Mouse (Mus musculus) splenic B cell, adult 2 months (primary cell): Measurements from ENCODE around the gene Wsb1.

ENCODE experiments used
- DNase-seq: peaks from one replicate; pipeline ENCODE4 v3.0.0-alpha.2; 2011; ENCODE audit warnings: low read depth, low spot score
- H3K27me3 ChIP-seq: 2 replicates; pipeline ENCODE4 v1.6.1; 2012; ENCODE audit warnings: mild to moderate bottlenecking, low read length, moderate library complexity, mixed read lengths; ENCODE audit not compliant: control insufficient read depth, poor library complexity, insufficient read depth, severe bottlenecking
- H3K36me3 ChIP-seq: 2 replicates; pipeline ENCODE4 v1.6.1; 2012; ENCODE audit warnings: mild to moderate bottlenecking, low read length, moderate library complexity, mixed read lengths; ENCODE audit not compliant: control insufficient read depth, poor library complexity, insufficient read depth, severe bottlenecking

Wsb1 gene

GRCm38 (mm10) chr11:79214015-79214418 is 40.5 kb downstream of the Wsb1 start:
- H3K36me3 ChIP-seq = no peaks in the 10 kb centered on the region
- peak; percentile 85 for DNase-seq
- no peaks in the 10 kb centered on the region for H3K27me3 ChIP-seq

- Histone ChIP-seq H3K36me3 (no peaks in the 10 kb centered on the region), H3K27me3 (no peaks in the 10 kb centered on the region)
- DNase-seq = peak; percentile 38
These were observed 44.5 kb downstream of the Wsb1 start for GRCm38 (mm10) chr11:79209882-79210471.

- H3K27me3 ChIP-seq = no peaks in the 10 kb centered on the region
- H3K36me3 ChIP-seq = no peaks in the 10 kb centered on the region
- DNase-seq = no peak
These were observed 45.4 kb downstream of the Wsb1 start for GRCm38 (mm10) chr11:79209113-79209512.

- DNase-seq = peak; percentile 40
- no peaks in the 10 kb centered on the region for H3K27me3 ChIP-seq
These were observed 46.0 kb downstream of the Wsb1 start for GRCm38 (mm10) chr11:79208462-79208861.

GRCm38 (mm10) chr11:79207691-79208090 is 46.8 kb downstream of the Wsb1 start:
- Histone ChIP-seq H3K27me3 (no peaks in the 10 kb centered on the region), H3K36me3 (no peaks in the 10 kb centered on the region)
- peak; percentile 80 for DNase-seq

More at GRCm38 (mm10) chr11:79208462-79208861, 46.0 kb downstream of the Wsb1 start:
- no peaks in the 10 kb centered on the region for H3K36me3 ChIP-seq

GRCm38 (mm10) chr11:79204444-79204843 is 50.0 kb downstream of the Wsb1 start:
- no peaks in the 10 kb centered on the region for H3K27me3 ChIP-seq
- H3K36me3 ChIP-seq = no peaks in the 10 kb centered on the region
- no peak for DNase-seq

GRCm38 (mm10) chr11:79200502-79200901 is 54.0 kb downstream of the Wsb1 start:
- DNase-seq = no peak
- Histone ChIP-seq H3K36me3 (no peaks in the 10 kb centered on the region), H3K27me3 (no peaks in the 10 kb centered on the region)

GRCm38 (mm10) chr11:79198562-79198961 is 55.9 kb downstream of the Wsb1 start:
- DNase-seq = no peak
- Histone ChIP-seq H3K27me3 (no peaks in the 10 kb centered on the region), H3K36me3 (no peaks in the 10 kb centered on the region)

GRCm38 (mm10) chr11:79197846-79198235 is 56.6 kb downstream of the Wsb1 start:
- H3K27me3 ChIP-seq = no peaks in the 10 kb centered on the region
- DNase-seq = peak; percentile 31

GRCm38 (mm10) chr11:79196876-79197845 is 57.3 kb downstream of the Wsb1 start:
- Histone ChIP-seq H3K36me3 (no peaks in the 10 kb centered on the region), H3K27me3 (no peaks in the 10 kb centered on the region)
- peak; percentile 58 for DNase-seq

More at GRCm38 (mm10) chr11:79197846-79198235, 56.6 kb downstream of the Wsb1 start:
- H3K36me3 ChIP-seq = no peaks in the 10 kb centered on the region

- no peaks in the 10 kb centered on the region for H3K36me3 ChIP-seq
- H3K27me3 ChIP-seq = no peaks in the 10 kb centered on the region
- peak; percentile 17 for DNase-seq
These were observed 58.1 kb downstream of the Wsb1 start for GRCm38 (mm10) chr11:79196196-79196869.

- DNase-seq = peak; percentile 76
- no peaks in the 10 kb centered on the region for H3K36me3 ChIP-seq
- no peaks in the 10 kb centered on the region for H3K27me3 ChIP-seq
These were observed 62.3 kb downstream of the Wsb1 start for GRCm38 (mm10) chr11:79192176-79192575.

GRCm38 (mm10) chr11:79191214-79191613 is 63.3 kb downstream of the Wsb1 start:
- no peak for DNase-seq
- H3K36me3 ChIP-seq = no peaks in the 10 kb centered on the region
- no peaks in the 10 kb centered on the region for H3K27me3 ChIP-seq

GRCm38 (mm10) chr11:79190257-79190656 is 64.2 kb downstream of the Wsb1 start:
- H3K36me3 ChIP-seq = no peaks in the 10 kb centered on the region
- DNase-seq = no peak
- H3K27me3 ChIP-seq = no peaks in the 10 kb centered on the region
